Mouse (Mus musculus): ENCODE measurements at regions not wholly inside any gene's neighbourhood (a gene's known extent, or its start where the extent isn't known, plus 50 kb on each side); places are given as distances from the start of the nearest gene placed in this dataset.

DNA sequence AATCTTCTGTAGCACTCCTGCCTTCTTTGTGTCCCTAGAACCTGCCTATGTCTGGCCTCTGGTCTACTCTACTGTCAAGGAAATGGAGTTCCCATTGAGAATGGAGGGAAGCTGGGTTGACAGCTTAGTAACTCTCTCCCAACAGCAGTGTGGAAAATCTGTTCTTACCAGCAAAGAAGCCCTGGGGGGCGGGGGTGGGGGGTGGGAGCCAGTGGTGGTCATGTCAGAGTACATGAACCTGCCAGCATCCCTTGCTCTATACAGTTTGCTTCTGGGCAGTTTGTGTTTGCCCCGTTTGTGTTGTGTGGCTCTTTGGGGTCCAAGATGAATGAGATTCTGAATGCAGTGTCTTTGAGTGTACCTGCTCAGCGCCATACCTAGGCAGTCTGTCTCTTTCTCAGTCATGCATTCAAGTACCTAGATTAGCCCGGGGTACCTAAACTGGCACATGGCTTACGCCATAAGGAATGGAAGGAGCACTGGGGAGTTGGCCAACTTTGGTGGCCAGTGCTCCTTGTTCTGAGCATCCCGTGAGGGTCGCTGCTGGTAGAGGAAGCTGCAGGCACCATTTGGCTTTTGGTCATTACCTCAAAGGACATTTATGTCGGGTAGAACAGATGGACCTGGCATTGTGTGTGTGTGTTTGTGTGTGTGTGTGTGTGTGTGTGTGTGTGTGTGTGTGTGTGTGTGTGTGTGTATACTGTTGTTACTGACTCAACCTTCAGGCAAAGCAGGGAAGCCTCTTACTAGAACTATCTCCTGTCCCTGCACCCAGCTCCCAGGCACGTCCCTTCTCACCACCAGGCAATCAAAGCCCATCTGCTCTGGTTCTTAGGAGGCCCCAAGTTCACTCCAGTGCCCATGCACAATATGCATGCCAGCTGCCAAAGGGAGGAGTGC is 227.6 kb upstream of the 1700012A03Rik start:
- TF ChIP-seq CTCF (IDR thresholded peaks at IDR 0.05; ENCODE audit: borderline replicate concordance, extremely low read depth, insufficient read depth, insufficient read length) = no peak
- no peak for TF ChIP-seq POLR2A (IDR thresholded peaks at IDR 0.05; ENCODE audit: borderline replicate concordance, extremely low read depth, insufficient read depth, insufficient read length, poor library complexity, severe bottlenecking)
